Mouse (Mus musculus) adrenal gland, adult (tissue): Measurements from ENCODE around the gene Cadps.
"Not testable (repeated sequence)": the region's sequence is repeated elsewhere in the genome, so short reads cannot be mapped to it uniquely, and the experiment has no call there.

Experiments used
- DNase-seq, 2 experiments: peaks; one replicate each; pipeline ENCODE4 v3.0.0; 2022 to 2023; ENCODE audit warnings: low spot score in 1 of 2; ENCODE audit not compliant: inconsistent age in 2 of 2

Gene Cadps

DNA sequence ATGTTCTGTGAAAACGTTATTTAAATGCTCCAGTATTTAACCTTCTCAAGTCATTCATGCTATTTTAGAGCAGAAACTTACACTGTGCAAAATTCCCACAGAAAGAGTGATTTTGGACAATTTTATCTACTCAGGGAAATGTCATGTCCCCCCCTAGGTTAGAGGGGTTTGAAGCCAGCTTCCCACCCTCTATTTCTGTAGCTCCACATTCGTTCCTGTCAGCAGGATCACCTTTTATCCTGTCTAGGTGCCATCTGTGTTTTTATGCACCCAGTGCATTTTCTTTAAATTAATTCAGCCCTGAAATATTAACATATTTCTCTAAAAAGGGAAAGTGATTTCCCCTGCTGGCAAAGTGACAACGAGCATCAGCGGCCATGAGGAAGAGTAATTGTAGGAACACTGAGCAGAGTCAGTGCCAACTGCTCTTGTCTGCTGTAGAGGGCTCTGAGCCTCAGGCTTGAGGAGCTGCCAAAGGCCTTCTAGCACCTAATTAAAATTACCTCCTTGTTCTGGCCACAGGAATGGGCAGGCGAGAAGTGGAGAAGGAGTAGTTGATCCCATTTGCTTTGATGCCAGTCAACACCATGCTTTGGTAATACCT is 230.3 kb downstream of the Cadps start:
- DNase-seq: no peak

DNA sequence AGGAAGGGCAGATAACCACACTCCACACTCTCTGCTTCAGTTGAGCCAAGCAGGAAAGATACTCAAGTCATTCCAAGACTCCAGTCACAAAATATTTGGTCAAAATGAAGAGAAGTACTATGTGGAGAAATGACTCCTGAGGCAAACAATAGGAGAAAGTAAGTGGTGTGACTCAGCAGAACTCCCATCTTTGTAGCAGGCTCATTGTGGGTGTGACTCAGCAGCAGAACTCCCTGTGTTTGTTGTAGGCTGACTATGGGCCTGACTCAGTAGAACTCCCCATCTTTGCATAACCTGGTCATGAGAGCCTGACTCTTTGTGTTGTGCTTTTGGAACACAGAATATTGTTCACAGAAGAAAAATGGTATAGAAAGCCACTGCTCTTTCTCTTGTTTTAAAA is 231.1 kb downstream of the Cadps start:
- no peak for DNase-seq

DNA sequence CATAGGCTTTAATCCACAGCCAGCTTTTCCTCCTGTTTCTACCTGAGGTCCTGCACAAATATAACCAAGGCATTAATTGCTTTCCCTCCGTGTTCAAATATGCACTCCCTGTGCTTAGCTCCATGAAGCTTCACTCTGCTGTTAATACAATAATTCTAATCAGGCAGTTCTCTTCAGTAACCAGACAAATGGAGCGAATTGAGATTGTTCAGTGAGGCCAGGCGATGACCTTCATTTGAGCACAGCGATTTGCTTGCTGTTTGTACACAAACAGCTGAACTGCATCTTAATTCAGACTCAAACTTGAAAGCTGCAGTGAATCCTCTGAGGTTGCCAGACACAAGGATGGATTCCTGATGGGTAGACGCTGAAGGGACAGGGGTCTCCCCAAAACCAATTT is 239.3 kb downstream of the Cadps start:
- no peak for DNase-seq

GRCm38 (mm10) chr14:12581657-12582056 is 241.2 kb downstream of the Cadps start:
- no peak for DNase-seq

DNA sequence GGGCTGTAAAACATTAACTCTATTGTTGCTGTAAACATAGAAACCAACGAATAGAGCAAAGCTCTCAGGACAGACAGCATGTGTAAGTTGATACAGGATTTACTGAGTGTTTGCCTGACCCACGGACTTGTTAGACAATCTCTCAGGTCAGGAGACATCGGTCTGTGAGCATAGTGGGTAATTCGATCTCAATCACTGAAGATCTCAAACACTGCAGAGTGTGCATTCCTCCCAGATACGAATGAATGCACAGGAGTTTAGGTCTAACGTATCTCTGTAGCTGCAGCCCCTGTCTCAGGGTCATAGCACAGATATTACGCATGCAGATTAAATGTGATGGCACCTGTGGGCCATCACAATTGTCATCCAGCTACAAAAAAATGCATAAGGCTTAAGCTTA is 242.1 kb downstream of the Cadps start:
- DNase-seq: no peak

GRCm38 (mm10) chr14:12578156-12578555 is 244.7 kb downstream of the Cadps start:
- DNase-seq: no peak

- peak; percentile 17 to 53 for DNase-seq
Measured at GRCm38 (mm10) chr14:12577475-12578140, 245.3 kb downstream of the Cadps start.

DNA sequence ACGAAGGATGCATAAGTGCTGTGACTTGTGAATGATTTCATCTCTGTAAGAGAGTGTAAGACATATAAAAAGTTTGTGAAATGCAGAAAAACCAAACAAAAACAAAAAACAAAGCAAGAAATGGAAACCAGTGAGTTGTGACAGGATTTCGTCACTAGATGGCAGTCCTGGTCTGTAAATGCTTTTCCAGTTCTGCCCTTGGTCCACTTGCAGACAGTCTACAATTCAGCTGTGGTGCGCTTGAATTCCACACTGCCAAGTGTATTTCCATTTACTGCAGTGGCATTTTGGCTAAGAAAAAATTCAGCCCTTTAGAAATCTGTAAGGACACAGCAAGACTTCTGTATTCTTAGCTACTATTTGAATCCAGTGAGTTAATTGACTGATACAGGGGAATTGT is 247.8 kb downstream of the Cadps start:
- peak; percentile 16 to 78 for DNase-seq

DNA sequence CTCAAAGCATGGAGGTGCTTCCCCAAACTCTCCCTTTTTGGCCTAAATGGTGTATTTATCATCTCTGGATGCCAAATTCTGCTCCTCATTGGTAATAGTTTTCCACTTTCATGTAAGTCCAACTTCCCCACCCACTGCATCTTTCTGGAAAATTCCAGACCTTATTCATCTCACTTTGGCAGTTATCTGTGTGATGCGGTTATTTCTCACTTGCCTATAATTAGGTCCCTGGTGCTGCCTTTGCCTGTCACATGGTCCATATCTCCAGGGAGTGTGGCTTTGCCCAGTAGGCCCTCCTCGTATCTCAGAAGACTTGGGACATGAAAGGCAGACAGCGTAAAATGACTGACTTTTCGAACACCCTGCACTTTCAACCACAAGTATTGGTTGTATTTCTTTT is 248.5 kb downstream of the Cadps start:
- DNase-seq: no peak

DNA sequence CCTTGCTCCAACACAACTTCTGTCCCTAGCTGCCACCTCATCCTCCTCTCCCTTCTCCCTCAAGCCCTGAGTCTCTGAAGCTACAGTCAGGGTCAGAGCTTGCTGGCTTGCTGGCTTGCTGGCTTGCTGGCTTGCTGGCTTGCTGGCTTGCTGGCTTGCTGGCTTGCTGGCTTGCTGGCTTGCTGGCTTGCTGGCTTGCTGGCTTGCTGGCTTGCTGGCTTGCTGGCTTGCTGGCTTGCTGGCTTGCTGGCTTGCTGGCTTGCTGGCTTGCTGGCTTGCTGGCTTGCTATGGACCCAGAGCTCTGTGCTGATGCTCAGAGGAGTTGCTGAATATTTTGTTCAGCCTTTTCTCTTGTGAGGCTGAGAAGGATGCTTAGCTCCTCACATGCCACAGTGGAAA is 261.1 kb downstream of the Cadps start:
- not testable (repeated sequence) for DNase-seq

DNA sequence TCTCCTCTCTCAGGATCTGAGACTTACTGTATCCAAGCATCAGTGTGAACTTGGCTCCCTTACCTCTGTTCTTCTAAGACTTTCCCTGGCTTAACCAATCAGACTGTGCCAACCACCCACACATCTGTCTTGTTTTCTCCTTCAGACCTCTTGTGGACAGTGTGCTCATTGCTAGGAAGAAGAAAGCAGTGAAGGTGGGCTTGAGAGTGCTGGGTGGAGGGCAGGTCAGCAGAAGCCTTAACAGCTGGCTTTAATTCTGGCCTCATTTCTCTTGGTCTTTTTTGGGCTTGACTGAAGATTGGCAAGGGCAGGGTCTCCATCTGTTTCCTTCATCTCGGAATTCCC is 262.7 kb downstream of the Cadps start:
- DNase-seq: no peak

DNA sequence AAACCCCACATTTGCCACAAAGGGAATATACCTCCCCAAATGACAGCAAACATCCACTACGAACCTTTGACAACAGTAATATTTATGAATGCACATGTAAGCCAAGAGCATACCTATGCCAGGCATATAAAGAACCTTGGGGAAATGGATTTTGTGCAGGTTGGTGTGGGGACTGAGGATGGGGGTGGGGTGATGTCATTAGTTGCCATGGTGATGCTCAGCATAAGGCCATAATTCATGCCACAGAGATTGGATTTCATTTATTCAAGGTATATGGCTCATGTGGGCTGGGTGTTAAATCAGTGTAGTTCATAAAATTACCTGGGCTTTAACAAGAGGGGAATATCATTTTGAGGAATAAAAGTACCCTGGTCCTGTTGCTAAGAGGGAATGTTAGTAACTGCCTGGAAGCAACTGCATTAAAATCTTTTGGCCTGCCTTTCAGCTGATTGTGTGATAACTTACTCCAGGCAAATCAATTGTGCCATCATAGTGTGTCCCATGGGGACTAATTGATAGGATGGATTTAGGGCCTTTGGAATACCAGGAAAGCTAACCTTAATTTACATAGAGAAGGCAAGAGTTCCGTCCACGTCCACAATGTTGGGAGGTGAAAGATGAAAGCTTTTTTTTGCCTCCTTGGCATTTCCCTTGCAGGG is 263.2 kb downstream of the Cadps start:
- no peak for DNase-seq

GRCm38 (mm10) chr14:12558920-12559573 is 263.8 kb downstream of the Cadps start:
- DNase-seq: no peak

- DNase-seq: no peak
Measured at GRCm38 (mm10) chr14:12554486-12554885, 268.4 kb downstream of the Cadps start.

- no peak for DNase-seq
Measured at GRCm38 (mm10) chr14:12551353-12551752, 271.5 kb downstream of the Cadps start.

GRCm38 (mm10) chr14:12550931-12551330 is 271.9 kb downstream of the Cadps start:
- DNase-seq: no peak

GRCm38 (mm10) chr14:12549290-12549689 is 273.6 kb downstream of the Cadps start:
- no peak for DNase-seq

GRCm38 (mm10) chr14:12547496-12547895 is 275.4 kb downstream of the Cadps start:
- DNase-seq: no peak

DNA sequence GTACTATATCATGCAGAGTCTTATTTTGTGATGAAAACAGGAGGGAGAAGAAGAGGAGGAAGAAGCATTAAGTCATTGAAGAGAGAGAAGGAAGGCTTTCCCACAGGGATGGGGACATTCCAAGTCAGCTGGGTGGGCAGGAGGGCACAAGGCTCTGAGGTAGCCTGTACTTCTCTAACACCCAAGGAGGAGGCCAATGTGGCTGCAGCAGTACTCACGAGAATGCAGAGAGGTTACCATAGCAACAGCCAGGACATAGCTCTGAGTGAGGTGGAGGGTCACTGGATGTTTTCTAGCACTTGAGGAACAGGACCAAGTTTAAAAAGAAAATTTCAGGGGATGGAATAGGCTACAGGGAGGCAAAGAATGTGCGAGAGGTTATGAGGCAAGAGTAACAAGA is 281.1 kb downstream of the Cadps start:
- DNase-seq: no peak

DNA sequence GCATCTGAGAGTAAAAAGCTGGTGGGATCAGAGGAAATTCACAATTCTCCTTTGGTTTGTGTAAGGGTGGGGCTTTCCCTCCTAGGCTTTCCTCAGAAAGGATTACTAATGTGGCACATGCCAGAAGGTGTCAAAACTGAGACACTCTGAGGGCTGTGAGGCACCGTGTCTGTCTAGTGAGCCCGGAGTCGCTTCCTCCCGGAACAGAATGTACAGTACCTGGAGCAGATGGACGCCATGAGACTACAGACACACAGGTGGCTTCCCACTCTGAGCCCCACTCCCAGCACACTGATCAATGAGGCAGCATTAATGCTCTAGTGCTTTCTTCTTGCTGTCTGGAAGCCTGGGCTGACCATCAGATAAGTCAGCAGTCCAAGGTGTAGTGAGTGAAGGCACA is 283.8 kb downstream of the Cadps start:
- DNase-seq: no peak

- DNase-seq: peak in 1 of 2 experiments; percentile 59
Measured at GRCm38 (mm10) chr14:12531101-12531500, 291.8 kb downstream of the Cadps start.

GRCm38 (mm10) chr14:12530554-12530953 is 292.3 kb downstream of the Cadps start:
- no peak for DNase-seq
